Mouse (Mus musculus) neural tube, embryonic 14.5 days (tissue): Measurements from ENCODE around the gene Chd3. TPM values are rescaled to one million over a fixed set of nuclear protein-coding genes. Genes with fewer than 3 reads are reported as not detected.

Experiments
- ATAC-seq: fragments of 200-750 bp; cut with Nextera tagmentation; 2 replicates; pipeline ENCODE4 v1.8.0; 2017; ENCODE audit warnings: low read depth, mild to moderate bottlenecking, moderate TSS enrichment, moderate library complexity
- H3K27ac ChIP-seq: fragments of 300-500 bp; sonication (generic); 2 replicates; pipeline ENCODE4 v1.5.1; 2014; ENCODE audit warnings: low read depth, mild to moderate bottlenecking, control low read depth, low read length, moderate library complexity, mixed read lengths
- H3K27me3 ChIP-seq: fragments of 300-500 bp; sonication (generic); 2 replicates; pipeline ENCODE4 v1.6.1; 2014; ENCODE audit warnings: low read length; ENCODE audit not compliant: control insufficient read depth, insufficient read depth
- H3K36me3 ChIP-seq: fragments of 300-500 bp; sonication (generic); 2 replicates; pipeline ENCODE4 v1.6.1; 2014; ENCODE audit warnings: low read length, mixed read lengths; ENCODE audit not compliant: control insufficient read depth, insufficient read depth
- H3K4me1 ChIP-seq: fragments of 300-500 bp; sonication (generic); 2 replicates; pipeline ENCODE4 v1.6.1; 2014; ENCODE audit warnings: low read length; ENCODE audit not compliant: control insufficient read depth, insufficient read depth
- H3K4me2 ChIP-seq: fragments of 300-500 bp; sonication (generic); 2 replicates; pipeline ENCODE4 v1.6.1; 2014; ENCODE audit warnings: mild to moderate bottlenecking, low read depth, low read length, control low read depth
- H3K4me3 ChIP-seq: fragments of 300-500 bp; sonication (generic); 2 replicates; pipeline ENCODE4 v1.5.1; 2014; ENCODE audit warnings: low read depth, low read length, control low read depth, mixed read lengths
- H3K9ac ChIP-seq: fragments of 300-500 bp; sonication (generic); replicated peaks from 2 replicates; pipeline ENCODE4 v1.6.1; 2014; ENCODE audit warnings: low read depth, mild to moderate bottlenecking, control low read depth, low read length, mixed read lengths
- H3K9me3 ChIP-seq: fragments of 300-500 bp; sonication (generic); 2 replicates; pipeline ENCODE4 v1.6.1; 2016; ENCODE audit warnings: low read length; ENCODE audit not compliant: control insufficient read depth
- WGBS: fragments of 180-500 bp; shearing (Covaris S2); extraction: QIAGEN DNeasy Blood & Tissue Kit; methylation state at CpG from one replicate; pipeline ENCODE4 v1.1.7; 2014; 5-methylcytosine and 5-hydroxymethylcytosine counted together
- polyA plus RNA-seq: library from polyadenylated mRNA; unstranded; fragments of >200 nt; fragmentation: Nextera tagmentation; extraction: Ambion mirVana; gene quantifications from 2 replicates; pipeline ENCODE4 v1.2.1, GENCODE M21; 2014

The Chd3 gene
- polyA plus RNA-seq, 1 experiment from 2014 or later, result 89.6 TPM

DNA sequence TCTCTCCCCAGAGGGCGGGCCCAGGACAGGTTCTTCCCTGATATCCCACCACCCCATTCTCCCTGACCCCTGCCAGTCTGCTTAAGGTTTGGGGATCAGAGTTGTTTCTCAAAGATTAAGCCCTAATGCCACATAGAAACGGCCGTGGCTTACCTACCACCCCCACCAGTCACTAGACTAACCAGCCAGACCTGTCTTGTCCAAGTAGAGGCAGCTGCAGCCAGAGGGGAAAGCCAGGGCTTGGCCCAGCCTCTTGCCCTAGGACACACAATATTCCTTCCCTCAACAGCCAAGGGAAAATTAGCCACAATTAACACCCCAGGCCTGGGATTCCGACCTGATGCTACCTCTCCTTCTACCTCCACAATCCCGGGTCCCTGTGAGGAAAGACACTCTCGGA is 3.5 kb downstream of the Chd3 start:
- Histone ChIP-seq H3K9me3 (no peaks in the 10 kb centered on the region), H3K4me1 (peaks cover 39% of the 10 kb centered on the region), H3K27me3 (no peaks in the 10 kb centered on the region), H3K4me3 (peak overlapping the region; percentile 85), H3K9ac (peak overlapping the region; percentile 63), H3K27ac (peak overlapping the region; percentile 100), H3K36me3 (peaks cover 27% of the 10 kb centered on the region), H3K4me2 (peak overlapping the region; percentile 98)
- 23% methylated on average over 6 of the region's 6 CpGs for WGBS
- ATAC-seq, result no peak

DNA sequence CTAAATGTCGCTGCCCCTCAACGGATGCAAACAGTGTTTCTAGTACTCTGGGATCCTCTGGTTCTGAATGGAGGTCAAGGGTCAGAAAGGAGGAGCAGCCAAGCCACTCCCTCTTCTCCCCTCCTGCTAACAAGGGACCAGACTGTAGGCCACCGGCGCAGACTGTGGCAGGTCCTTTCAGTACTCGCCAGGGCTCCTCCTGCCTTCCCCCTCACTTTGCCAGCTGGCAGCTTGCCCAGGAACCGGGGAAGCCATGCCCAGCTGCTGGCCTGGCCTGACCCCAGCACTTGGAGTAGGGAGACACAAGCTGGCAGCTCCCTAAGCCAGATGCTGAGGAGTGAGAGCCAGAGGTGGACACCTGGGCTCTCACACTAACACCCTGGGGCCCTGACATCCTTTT is 4.3 kb downstream of the Chd3 start:
- peak; percentile 47; the same call in 1 of the 2 replicates for ATAC-seq
- H3K4me2 ChIP-seq, result peak overlapping the region; percentile 98; the same call in 1 of the 2 replicates
- peaks cover 35% of the 10 kb centered on the region for H3K4me1 ChIP-seq
- H3K4me3 ChIP-seq, result peak overlapping the region; percentile 85; the same call in 1 of the 2 replicates
- 0% methylated on average over 6 of the region's 6 CpGs for WGBS
- H3K9ac ChIP-seq, result peak overlapping the region; percentile 63; the same call in 1 of the 2 replicates
- peak overlapping the region; percentile 100 for H3K27ac ChIP-seq
- no peaks in the 10 kb centered on the region for H3K27me3 ChIP-seq
- H3K9me3 ChIP-seq, result no peaks in the 10 kb centered on the region
- peaks cover 35% of the 10 kb centered on the region for H3K36me3 ChIP-seq

DNA sequence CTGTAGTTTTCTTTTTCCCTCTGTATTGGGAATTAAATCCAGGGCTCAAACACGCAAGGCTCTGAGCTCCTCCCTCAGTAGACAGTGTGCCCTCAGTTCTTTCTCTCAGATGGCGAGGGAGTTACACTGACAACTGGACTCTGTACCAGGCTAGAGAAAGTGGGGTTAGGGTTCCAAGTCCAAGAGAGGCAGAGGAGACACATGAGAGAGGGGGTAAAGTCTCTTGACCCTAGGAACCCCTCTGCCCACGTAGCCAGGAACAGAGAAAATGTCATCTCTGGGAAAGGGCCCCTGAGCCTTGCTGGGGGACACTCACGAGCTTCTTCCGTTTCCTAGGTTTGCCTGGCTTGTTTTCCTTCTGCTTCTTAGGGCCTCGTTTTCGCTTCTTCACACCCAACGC is 4.8 kb downstream of the Chd3 start:
- Histone ChIP-seq H3K4me2 (peak overlapping the region; percentile 98; the same call in 1 of the 2 replicates), H3K27me3 (no peaks in the 10 kb centered on the region), H3K9me3 (no peaks in the 10 kb centered on the region), H3K4me3 (no peak overlapping the region), H3K27ac (peak overlapping the region; percentile 100), H3K4me1 (peaks cover 31% of the 10 kb centered on the region), H3K36me3 (peaks cover 40% of the 10 kb centered on the region), H3K9ac (no peak overlapping the region)
- 49% methylated on average over 8 of the region's 8 CpGs for WGBS
- ATAC-seq, result no peak

DNA sequence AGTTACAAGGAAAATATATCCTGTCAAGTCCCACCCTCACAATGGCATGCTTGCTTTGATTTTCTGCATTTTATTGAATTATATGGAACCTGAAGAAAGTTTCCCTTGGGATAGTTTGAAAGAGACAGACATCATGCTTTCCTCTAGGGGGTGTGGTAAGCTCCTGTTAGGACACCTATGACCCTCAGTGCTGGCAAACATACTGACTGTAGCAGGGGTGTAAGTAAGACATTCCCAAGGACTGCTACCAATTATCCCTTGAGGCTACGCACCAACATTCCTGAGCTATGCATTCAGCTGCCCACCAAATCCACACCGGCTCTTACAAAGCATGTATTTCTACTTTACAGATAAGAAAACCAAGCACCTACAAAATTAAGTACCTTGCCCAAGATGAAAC is 6.7 kb downstream of the Chd3 start:
- peaks cover 59% of the 10 kb centered on the region for H3K36me3 ChIP-seq
- WGBS, result 94% methylated on average over 2 of the region's 2 CpGs

DNA sequence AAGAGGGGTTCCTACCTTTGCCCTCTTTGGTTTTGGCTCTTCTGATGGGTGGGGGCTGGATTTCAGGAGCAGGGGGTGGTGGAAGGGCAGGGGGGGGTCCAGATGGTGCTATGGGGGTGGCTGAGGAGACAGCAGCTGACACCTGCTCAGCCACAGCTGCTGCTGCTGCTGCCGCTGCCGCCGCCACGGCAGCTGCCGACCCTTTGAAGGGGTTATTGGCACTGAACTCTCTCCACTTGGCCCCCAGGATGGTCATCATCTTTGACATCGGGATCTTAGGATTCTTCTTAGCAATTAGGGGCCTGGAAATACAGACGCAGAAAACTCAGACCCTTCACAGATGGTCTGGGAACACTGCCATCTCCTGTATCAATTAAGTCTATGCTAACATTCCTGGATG is 7.2 kb downstream of the Chd3 start:
- 46% methylated on average over 7 of the region's 7 CpGs for WGBS
- peaks cover 23% of the 10 kb centered on the region for H3K4me1 ChIP-seq
- no peak overlapping the region for H3K9ac ChIP-seq
- no peak for ATAC-seq
- H3K4me2 ChIP-seq, result no peak overlapping the region
- peaks cover 63% of the 10 kb centered on the region for H3K36me3 ChIP-seq
- no peak overlapping the region for H3K4me3 ChIP-seq
- no peak overlapping the region for H3K27ac ChIP-seq
- no peaks in the 10 kb centered on the region for H3K27me3 ChIP-seq
- no peaks in the 10 kb centered on the region for H3K9me3 ChIP-seq

More for the DNA sequence above, 6.7 kb downstream of the Chd3 start:
- Histone ChIP-seq H3K27ac (no peak overlapping the region), H3K9ac (no peak overlapping the region), H3K4me2 (no peak overlapping the region), H3K4me3 (no peak overlapping the region), H3K4me1 (peaks cover 26% of the 10 kb centered on the region), H3K9me3 (no peaks in the 10 kb centered on the region), H3K27me3 (no peaks in the 10 kb centered on the region)
- no peak for ATAC-seq

DNA sequence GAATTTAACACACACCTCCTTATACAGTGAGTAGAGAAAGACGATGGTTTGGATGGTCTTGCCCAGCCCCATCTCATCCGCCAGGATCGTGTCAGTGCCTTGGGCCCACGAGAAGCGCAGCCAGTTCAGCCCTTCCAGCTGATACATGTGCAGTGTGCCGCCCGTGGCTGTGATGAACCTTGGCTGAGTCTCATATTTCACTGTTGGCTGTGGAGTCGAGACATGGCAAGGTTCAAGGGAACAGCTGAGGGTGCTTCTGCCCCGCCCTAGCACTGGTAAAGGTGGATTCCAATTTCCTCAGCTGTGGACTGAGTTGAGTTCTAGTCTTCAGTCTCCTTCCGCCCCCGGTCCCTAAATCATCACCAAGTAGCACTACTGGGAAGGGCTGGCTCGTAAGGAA is 11.5 kb downstream of the Chd3 start:
- WGBS, result 96% methylated on average over 12 of the region's 12 CpGs
- Histone ChIP-seq H3K4me3 (no peak overlapping the region), H3K27me3 (no peaks in the 10 kb centered on the region), H3K4me1 (no peaks in the 10 kb centered on the region), H3K9me3 (no peaks in the 10 kb centered on the region), H3K4me2 (no peak overlapping the region), H3K9ac (no peak overlapping the region), H3K36me3 (peaks cover 94% of the 10 kb centered on the region), H3K27ac (no peak overlapping the region)
- ATAC-seq, result no peak

DNA sequence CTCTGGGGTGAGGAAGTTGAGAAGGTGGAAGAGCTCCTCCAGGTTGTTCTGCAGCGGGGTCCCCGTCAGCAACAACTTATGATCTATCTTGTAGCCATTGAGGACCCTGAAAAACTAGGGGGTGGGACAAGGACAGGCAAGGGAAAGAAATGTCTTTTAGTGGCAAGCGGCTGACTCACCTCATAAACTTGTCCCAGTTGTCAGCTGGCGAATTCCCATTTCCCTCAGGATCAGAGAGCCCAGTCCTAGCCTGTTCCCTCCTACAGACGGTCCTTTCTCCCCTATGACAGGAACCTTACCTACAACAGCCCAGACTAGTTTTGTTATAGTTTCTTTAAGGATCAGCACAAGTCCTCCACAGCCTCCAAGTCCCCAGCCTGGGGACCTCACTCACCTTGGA is 12.7 kb downstream of the Chd3 start:
- H3K36me3 ChIP-seq, result peaks cover 96% of the 10 kb centered on the region
- no peak for ATAC-seq
- H3K4me2 ChIP-seq, result no peak overlapping the region
- no peak overlapping the region for H3K9ac ChIP-seq
- no peaks in the 10 kb centered on the region for H3K9me3 ChIP-seq
- H3K4me1 ChIP-seq, result no peaks in the 10 kb centered on the region
- 89% methylated on average over 5 of the region's 5 CpGs for WGBS
- no peak overlapping the region for H3K27ac ChIP-seq
- H3K4me3 ChIP-seq, result no peak overlapping the region
- H3K27me3 ChIP-seq, result no peaks in the 10 kb centered on the region

DNA sequence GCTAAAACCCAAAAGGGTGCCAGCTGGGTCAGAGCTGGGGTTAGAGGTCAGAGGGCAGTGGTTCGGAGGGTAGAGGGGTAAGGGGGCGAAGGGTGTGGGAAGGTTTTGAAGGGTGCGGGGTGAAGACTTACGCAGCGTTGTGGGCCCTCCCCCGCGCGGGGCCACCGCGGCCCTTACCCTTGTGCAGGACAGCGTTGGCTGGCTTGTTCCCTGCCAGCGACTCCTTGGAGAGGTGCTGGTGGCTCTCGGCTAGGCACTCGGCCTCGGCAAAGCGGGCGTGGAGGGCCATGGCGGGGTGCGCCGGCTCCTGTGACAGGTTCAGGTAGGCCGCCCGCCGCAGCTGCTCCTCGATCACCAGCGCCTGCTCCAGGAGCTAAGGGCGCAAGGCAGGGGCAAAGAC is 22.8 kb downstream of the Chd3 start:
- H3K9ac ChIP-seq, result no peak overlapping the region
- H3K27ac ChIP-seq, result no peak overlapping the region
- no peaks in the 10 kb centered on the region for H3K27me3 ChIP-seq
- H3K9me3 ChIP-seq, result no peaks in the 10 kb centered on the region
- peaks cover 6% of the 10 kb centered on the region for H3K4me1 ChIP-seq
- H3K36me3 ChIP-seq, result peaks cover 76% of the 10 kb centered on the region
- H3K4me3 ChIP-seq, result no peak overlapping the region
- no peak overlapping the region for H3K4me2 ChIP-seq
- 94% methylated on average over 25 of the region's 26 CpGs for WGBS
- ATAC-seq, result no peak

DNA sequence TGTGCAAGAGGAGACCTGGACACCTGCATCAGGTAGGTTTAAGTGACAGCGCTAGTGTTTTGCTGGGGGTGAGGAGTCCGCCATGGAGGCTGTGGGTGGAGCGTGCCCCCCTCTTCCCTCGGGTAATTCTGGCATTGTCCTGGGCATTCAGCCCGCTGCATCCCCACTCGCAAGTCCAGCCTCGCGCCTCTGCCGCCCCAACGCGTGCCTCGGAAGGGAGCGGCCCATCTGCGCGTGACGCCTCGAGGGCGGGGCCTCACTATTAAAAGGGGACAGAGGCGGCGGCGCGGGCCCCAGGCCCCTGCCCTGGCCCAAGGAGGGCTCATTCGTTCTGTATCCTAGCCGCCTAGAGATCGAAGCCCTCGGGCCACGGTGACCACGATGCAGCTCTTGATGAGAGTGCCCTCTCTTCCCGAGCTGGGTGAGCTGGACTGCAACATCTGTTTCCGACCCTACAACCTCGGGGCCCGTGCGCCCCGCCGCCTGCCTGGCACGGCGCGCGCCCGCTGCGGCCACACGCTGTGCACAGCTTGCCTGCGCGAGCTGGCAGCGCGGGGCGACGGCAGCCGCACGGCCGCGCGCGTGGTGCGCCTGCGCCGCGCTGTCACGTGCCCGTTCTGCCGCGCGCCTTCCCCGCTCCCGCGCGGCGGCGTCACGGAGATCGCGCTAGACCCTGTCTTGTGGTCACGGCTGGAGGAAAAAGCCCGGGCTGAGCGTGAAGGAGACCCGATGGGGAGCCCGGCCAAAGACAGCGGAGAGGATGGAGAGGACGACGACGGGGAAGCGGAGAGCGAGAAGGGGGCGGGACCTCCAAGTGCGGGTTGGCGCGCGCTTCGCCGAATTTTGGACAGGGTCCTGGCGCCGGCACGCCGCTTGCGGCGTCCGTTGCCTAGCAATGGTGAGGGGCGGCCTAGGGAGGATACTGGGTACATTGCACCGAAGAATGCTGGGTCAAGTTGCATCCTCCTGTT is 28.8 kb downstream of the Chd3 start, which contains the start of gene Rnf227:
Gene Rnf227 (plus strand): TSS at position 301 of the 971 bp plus-strand sequence.
- no peaks in the 10 kb centered on the region for H3K27me3 ChIP-seq
- peak; percentile 90 for ATAC-seq
- H3K4me2 ChIP-seq, result peak within 1 kb of the TSS; percentile 62
- H3K27ac ChIP-seq, result peak within 1 kb of the TSS; percentile 91
- peaks cover 16% of the 10 kb centered on the region for H3K4me1 ChIP-seq
- peak within 1 kb of the TSS; percentile 51 for H3K4me3 ChIP-seq
- no peaks in the 10 kb centered on the region for H3K9me3 ChIP-seq
- H3K9ac ChIP-seq, result peak within 1 kb of the TSS; percentile 69
- peaks cover 21% of the 10 kb centered on the region for H3K36me3 ChIP-seq
- WGBS, result 1% methylated on average over 94 of the region's 99 CpGs
